Mouse (Mus musculus): ENCODE data around the gene Mbtps1. TPM values are rescaled to one million over a fixed set of nuclear protein-coding genes. Genes with fewer than 3 reads are reported as not detected.
A peak's percentile ranks its signal among the peaks of the same experiment; 100 is the strongest.

Gene Mbtps1
- polyA plus RNA-seq, 1 experiment from 2014 or later, result 132 TPM

GRCm38 (mm10) chr8:119557821-119558602 lies 523 bp downstream of the Mbtps1 start:
- Histone ChIP-seq H3K4me1 (peaks cover 43% of the 10 kb centered on the region), H3K27me3 (no peaks in the 10 kb centered on the region), H3K9ac (peak overlapping the region; percentile 85), H3K4me2 (peak overlapping the region; percentile 75), H3K9me3 (no peaks in the 10 kb centered on the region), H3K36me3 (peaks cover 11% of the 10 kb centered on the region), H3K4me3 (peak overlapping the region; percentile 75), H3K27ac (peak overlapping the region; percentile 90)
- under 1% methylated on average over 49 of the region's 55 CpGs for WGBS
- peak; percentile 84 for ATAC-seq (ENCODE audit: insufficient number of reproducible peaks, insufficient read depth, low FRiP score, low TSS enrichment, low read depth)

GRCm38 (mm10) chr8:119557132-119557531 lies 1.4 kb downstream of the Mbtps1 start:
- Histone ChIP-seq H3K36me3 (peaks cover 3% of the 10 kb centered on the region), H3K9me3 (no peaks in the 10 kb centered on the region), H3K4me3 (peak overlapping the region; percentile 75), H3K4me2 (peak overlapping the region; percentile 75), H3K27ac (no peak overlapping the region), H3K4me1 (peaks cover 52% of the 10 kb centered on the region), H3K27me3 (no peaks in the 10 kb centered on the region), H3K9ac (peak overlapping the region; percentile 85)
- no peak for ATAC-seq (ENCODE audit: insufficient number of reproducible peaks, insufficient read depth, low FRiP score, low TSS enrichment, low read depth)
- WGBS, result 81% methylated on average over 9 of the region's 9 CpGs

GRCm38 (mm10) chr8:119555861-119556260 lies 2.7 kb downstream of the Mbtps1 start:
- Histone ChIP-seq H3K4me3 (no peak overlapping the region), H3K27me3 (no peaks in the 10 kb centered on the region), H3K4me1 (peaks cover 53% of the 10 kb centered on the region), H3K27ac (no peak overlapping the region), H3K9me3 (no peaks in the 10 kb centered on the region), H3K36me3 (no peaks in the 10 kb centered on the region), H3K9ac (0 out of 2 replicates have a peak overlapping the region, but pooled peaks have one; percentile 32), H3K4me2 (no peak overlapping the region)
- WGBS, result 71% methylated on average over 6 of the region's 6 CpGs
- ATAC-seq (ENCODE audit: insufficient number of reproducible peaks, insufficient read depth, low FRiP score, low TSS enrichment, low read depth), result no peak

GRCm38 (mm10) chr8:119552967-119553366 lies 5.6 kb downstream of the Mbtps1 start:
- H3K9ac ChIP-seq, result 0 out of 2 replicates have a peak overlapping the region, but pooled peaks have one; percentile 40
- 0 out of 2 replicates have a peak overlapping the region, but pooled peaks have one; percentile 22 for H3K27ac ChIP-seq
- WGBS, result 75% methylated on average over 2 of the region's 2 CpGs
- H3K4me3 ChIP-seq, result no peak overlapping the region
- H3K4me2 ChIP-seq, result no peak overlapping the region
- no peaks in the 10 kb centered on the region for H3K9me3 ChIP-seq
- ATAC-seq (ENCODE audit: insufficient number of reproducible peaks, insufficient read depth, low FRiP score, low TSS enrichment, low read depth), result no peak
- no peaks in the 10 kb centered on the region for H3K36me3 ChIP-seq
- no peaks in the 10 kb centered on the region for H3K27me3 ChIP-seq
- H3K4me1 ChIP-seq, result peaks cover 54% of the 10 kb centered on the region

- Histone ChIP-seq H3K9ac (peak overlapping the region; percentile 22; the same call in 1 of the 2 replicates), H3K9me3 (no peaks in the 10 kb centered on the region), H3K27ac (no peak overlapping the region), H3K27me3 (no peaks in the 10 kb centered on the region), H3K4me3 (no peak overlapping the region), H3K36me3 (peaks cover 38% of the 10 kb centered on the region), H3K4me1 (peaks cover 20% of the 10 kb centered on the region), H3K4me2 (no peak overlapping the region)
- ATAC-seq (ENCODE audit: insufficient number of reproducible peaks, insufficient read depth, low FRiP score, low TSS enrichment, low read depth), result no peak
- WGBS, result 65% methylated on average over 7 of the region's 7 CpGs
Measured at GRCm38 (mm10) chr8:119548560-119549113, 9.9 kb downstream of the Mbtps1 start.

GRCm38 (mm10) chr8:119547019-119547691 lies 11.4 kb downstream of the Mbtps1 start:
- Histone ChIP-seq H3K9ac (no peak overlapping the region), H3K4me1 (peaks cover 7% of the 10 kb centered on the region), H3K27me3 (no peaks in the 10 kb centered on the region), H3K27ac (no peak overlapping the region), H3K9me3 (no peaks in the 10 kb centered on the region), H3K36me3 (peaks cover 53% of the 10 kb centered on the region), H3K4me2 (no peak overlapping the region), H3K4me3 (no peak overlapping the region)
- 74% methylated on average over 18 of the region's 18 CpGs for WGBS
- no peak for ATAC-seq (ENCODE audit: insufficient number of reproducible peaks, insufficient read depth, low FRiP score, low TSS enrichment, low read depth)

- H3K4me2 ChIP-seq, result no peak overlapping the region
- H3K9me3 ChIP-seq, result no peaks in the 10 kb centered on the region
- peaks cover 6% of the 10 kb centered on the region; the same call in 1 of the 2 replicates for H3K4me1 ChIP-seq
- peaks cover 66% of the 10 kb centered on the region for H3K36me3 ChIP-seq
- H3K9ac ChIP-seq, result no peak overlapping the region
- no peak overlapping the region for H3K4me3 ChIP-seq
- peak overlapping the region; percentile 22; the same call in 1 of the 2 replicates for H3K27ac ChIP-seq
- H3K27me3 ChIP-seq, result no peaks in the 10 kb centered on the region
- 76% methylated on average over 6 of the region's 6 CpGs for WGBS
- ATAC-seq (ENCODE audit: insufficient number of reproducible peaks, insufficient read depth, low FRiP score, low TSS enrichment, low read depth), result no peak
Measured at GRCm38 (mm10) chr8:119545791-119546190, 12.7 kb downstream of the Mbtps1 start.

- no peak overlapping the region for H3K4me3 ChIP-seq
- peaks cover 72% of the 10 kb centered on the region for H3K36me3 ChIP-seq
- no peak for ATAC-seq (ENCODE audit: insufficient number of reproducible peaks, insufficient read depth, low FRiP score, low TSS enrichment, low read depth)
Measured at GRCm38 (mm10) chr8:119545180-119545579, 13.4 kb downstream of the Mbtps1 start.

GRCm38 (mm10) chr8:119544606-119545005 lies 13.9 kb downstream of the Mbtps1 start:
- Histone ChIP-seq H3K36me3 (peaks cover 78% of the 10 kb centered on the region), H3K4me2 (no peak overlapping the region), H3K4me1 (peaks cover 6% of the 10 kb centered on the region; the same call in 1 of the 2 replicates), H3K27ac (no peak overlapping the region), H3K9me3 (no peaks in the 10 kb centered on the region), H3K27me3 (no peaks in the 10 kb centered on the region), H3K9ac (no peak overlapping the region), H3K4me3 (no peak overlapping the region)
- 90% methylated on average over 3 of the region's 3 CpGs for WGBS
- no peak for ATAC-seq (ENCODE audit: insufficient number of reproducible peaks, insufficient read depth, low FRiP score, low TSS enrichment, low read depth)

More at GRCm38 (mm10) chr8:119545180-119545579, 13.4 kb downstream of the Mbtps1 start:
- Histone ChIP-seq H3K4me1 (peaks cover 6% of the 10 kb centered on the region; the same call in 1 of the 2 replicates), H3K4me2 (no peak overlapping the region), H3K27ac (0 out of 2 replicates have a peak overlapping the region, but pooled peaks have one; percentile 22), H3K9ac (no peak overlapping the region), H3K9me3 (no peaks in the 10 kb centered on the region), H3K27me3 (no peaks in the 10 kb centered on the region)
- 72% methylated on average over 6 of the region's 6 CpGs for WGBS

GRCm38 (mm10) chr8:119531973-119532372 lies 26.6 kb downstream of the Mbtps1 start:
- H3K9ac ChIP-seq, result no peak overlapping the region
- no peak for ATAC-seq (ENCODE audit: insufficient number of reproducible peaks, insufficient read depth, low FRiP score, low TSS enrichment, low read depth)
- H3K9me3 ChIP-seq, result no peaks in the 10 kb centered on the region
- no peak overlapping the region for H3K4me2 ChIP-seq
- no peaks in the 10 kb centered on the region for H3K27me3 ChIP-seq
- H3K4me1 ChIP-seq, result no peaks in the 10 kb centered on the region
- H3K36me3 ChIP-seq, result peaks cover 97% of the 10 kb centered on the region
- H3K27ac ChIP-seq, result no peak overlapping the region
- no peak overlapping the region for H3K4me3 ChIP-seq
- WGBS, result 93% methylated on average over 9 of the region's 9 CpGs

GRCm38 (mm10) chr8:119531397-119531796 lies 27.1 kb downstream of the Mbtps1 start:
- no peaks in the 10 kb centered on the region for H3K27me3 ChIP-seq
- WGBS, result 94% methylated on average over 3 of the region's 3 CpGs

More at GRCm38 (mm10) chr8:119531397-119531796, 27.1 kb downstream of the Mbtps1 start:
- no peak for ATAC-seq (ENCODE audit: insufficient number of reproducible peaks, insufficient read depth, low FRiP score, low TSS enrichment, low read depth)
- Histone ChIP-seq H3K9ac (no peak overlapping the region), H3K36me3 (peaks cover 97% of the 10 kb centered on the region), H3K4me2 (no peak overlapping the region), H3K9me3 (no peaks in the 10 kb centered on the region), H3K4me1 (no peaks in the 10 kb centered on the region), H3K27ac (no peak overlapping the region), H3K4me3 (no peak overlapping the region)

Data from embryonic facial prominence, embryonic 13.5 days (tissue).